Mouse (Mus musculus): ENCODE results near the gene Atrnl1.

DNA sequence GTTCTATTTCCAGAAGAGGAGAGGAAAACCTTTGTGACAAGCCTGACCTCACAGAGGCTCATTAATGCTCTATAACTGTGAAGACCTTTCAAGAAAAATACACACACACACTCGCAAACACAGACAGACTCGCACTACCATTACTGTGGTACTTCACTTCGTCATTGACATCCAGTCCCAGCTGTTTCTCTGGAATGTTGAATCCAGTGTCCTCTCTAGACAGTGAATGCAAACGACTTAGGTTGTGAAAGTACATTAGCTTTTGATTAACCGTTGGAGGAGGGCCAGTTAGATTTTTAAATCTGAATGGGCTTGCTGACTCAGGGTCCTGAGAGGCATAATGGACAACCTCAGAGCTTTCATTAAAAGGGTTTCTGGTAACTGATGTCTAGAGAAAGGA, 34.0 kb upstream of the Atrnl1 start:
- no peak for TF ChIP-seq POLR2A (IDR thresholded peaks at IDR 0.05; ENCODE audit: insufficient read depth, low read depth, low read length)
- TF ChIP-seq CTCF (IDR thresholded peaks at IDR 0.05; ENCODE audit: insufficient read depth, low read depth, low read length): no peak
